Mouse (Mus musculus) activated CD4-positive, CD25-positive, alpha-beta regulatory T cell, adult 4 months (primary cell): Measurements from ENCODE around the gene Htra2. TPM values are rescaled to one million over a fixed set of nuclear protein-coding genes. Genes with fewer than 3 reads are reported as not detected.
A peak's percentile ranks its signal among the peaks of the same experiment; 100 is the strongest.

Source experiments
- ATAC-seq: one replicate; pipeline ENCODE4 v1.8.0; 2017
- polyA plus RNA-seq, 2 experiments: library from polyadenylated mRNA; unstranded; fragments of 100-300 nt; shearing (Covaris generic); gene quantifications; one replicate each; pipeline ENCODE4 v1.2.1; 2017

Gene Htra2
- polyA plus RNA-seq, 2 experiments from 2014 or later, result 19.0 to 22.2 TPM

- no peak for ATAC-seq
Measured at GRCm38 (mm10) chr6:83031921-83032590, 23.0 kb downstream of the Htra2 start.

- ATAC-seq, result no peak
Measured at GRCm38 (mm10) chr6:83031111-83031510, 24.0 kb downstream of the Htra2 start.

- no peak for ATAC-seq
Measured at GRCm38 (mm10) chr6:83029777-83030176, 25.3 kb downstream of the Htra2 start.

- no peak for ATAC-seq
Measured at GRCm38 (mm10) chr6:83027706-83028105, 27.4 kb downstream of the Htra2 start.

GRCm38 (mm10) chr6:83027293-83027692, 27.8 kb downstream of the Htra2 start:
- no peak for ATAC-seq

GRCm38 (mm10) chr6:83025221-83025620, 29.9 kb downstream of the Htra2 start:
- no peak for ATAC-seq

GRCm38 (mm10) chr6:83024421-83024820, 30.7 kb downstream of the Htra2 start:
- no peak for ATAC-seq

- no peak for ATAC-seq
Measured at GRCm38 (mm10) chr6:83023786-83024185, 31.3 kb downstream of the Htra2 start.

GRCm38 (mm10) chr6:83023008-83023407, 32.1 kb downstream of the Htra2 start:
- no peak for ATAC-seq

- ATAC-seq, result no peak
Measured at GRCm38 (mm10) chr6:83020836-83021593, 34.1 kb downstream of the Htra2 start.

- ATAC-seq, result no peak
Measured at GRCm38 (mm10) chr6:83020121-83020520, 35.0 kb downstream of the Htra2 start.

- ATAC-seq, result no peak
Measured at GRCm38 (mm10) chr6:83019044-83019443, 36.0 kb downstream of the Htra2 start.

- ATAC-seq, result no peak
Measured at GRCm38 (mm10) chr6:83017190-83017589, 37.9 kb downstream of the Htra2 start.

GRCm38 (mm10) chr6:83015749-83016148, 39.3 kb downstream of the Htra2 start:
- ATAC-seq, result no peak

GRCm38 (mm10) chr6:83014482-83015466, 40.3 kb downstream of the Htra2 start:
- ATAC-seq, result no peak

- ATAC-seq, result peak; percentile 85
Measured at GRCm38 (mm10) chr6:83013444-83013843, 41.6 kb downstream of the Htra2 start.

GRCm38 (mm10) chr6:83011756-83012155, 43.3 kb downstream of the Htra2 start:
- ATAC-seq, result no peak

GRCm38 (mm10) chr6:83011255-83011654, 43.8 kb downstream of the Htra2 start:
- ATAC-seq, result no peak

- ATAC-seq, result peak; percentile 79
Measured at GRCm38 (mm10) chr6:83010010-83010409, 45.1 kb downstream of the Htra2 start.

GRCm38 (mm10) chr6:83008659-83009058, 46.4 kb downstream of the Htra2 start:
- ATAC-seq, result no peak

GRCm38 (mm10) chr6:83006114-83006513, 49.0 kb downstream of the Htra2 start:
- ATAC-seq, result no peak

GRCm38 (mm10) chr6:83005444-83006011, 49.5 kb downstream of the Htra2 start:
- ATAC-seq, result no peak

GRCm38 (mm10) chr6:83004872-83005271, 50.2 kb downstream of the Htra2 start:
- ATAC-seq, result no peak
